Mouse (Mus musculus) myocyte (in vitro differentiated cells): Measurements from ENCODE around the gene Hmgcl.

Experiments used
- POLR2A ChIP-seq: IDR thresholded peaks from one replicate; pipeline ENCODE4 v1.6.1; 2011; ENCODE audit warnings: low read depth, mild to moderate bottlenecking, control low read depth, moderate library complexity; ENCODE audit not compliant: insufficient read length
- USF1 ChIP-seq: IDR thresholded peaks from one replicate; pipeline ENCODE4 v1.6.1; 2011; ENCODE audit warnings: low read depth, mild to moderate bottlenecking, control low read depth, moderate library complexity

DNA sequence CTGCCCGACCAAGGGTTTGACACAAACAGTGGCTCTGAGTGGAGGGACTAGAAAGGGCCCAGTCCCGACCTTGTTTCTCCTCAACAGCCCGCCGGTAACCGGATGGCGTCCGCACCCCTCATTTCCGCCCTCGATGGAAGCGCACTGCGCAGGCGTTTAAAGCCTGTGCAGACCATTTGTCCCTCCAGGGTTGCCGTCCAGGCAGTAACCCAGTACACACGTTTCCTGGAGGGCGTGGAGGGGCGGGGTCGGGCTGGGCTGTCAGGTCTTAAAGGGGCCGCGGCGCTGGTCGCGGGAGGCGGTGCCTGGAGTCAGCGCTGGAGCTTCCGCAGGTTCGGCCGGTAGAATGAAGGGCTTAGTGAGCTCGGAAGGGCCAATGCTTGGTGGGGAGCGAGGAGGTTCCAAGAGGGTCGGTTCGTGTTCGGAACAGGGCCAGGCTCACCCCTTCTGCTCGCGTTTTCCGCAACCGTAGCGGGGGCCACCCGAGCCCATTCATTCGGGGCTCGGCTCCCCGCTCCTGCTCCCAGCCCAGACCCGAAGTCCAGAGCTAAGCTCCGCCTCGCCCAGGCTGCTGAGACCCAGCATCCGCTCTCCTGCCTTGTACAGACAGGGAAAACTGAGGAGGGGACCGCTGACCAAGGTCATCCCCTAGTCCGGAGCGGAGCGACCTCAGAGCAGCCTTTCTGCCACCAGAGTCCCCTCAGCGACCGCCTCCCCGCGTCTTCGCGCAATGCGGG, 17.4 kb downstream of the Hmgcl start, which contains the start of gene Gale:
- TF ChIP-seq POLR2A (peak; percentile 90), USF1 (no peak)
